Mouse (Mus musculus) hindbrain, embryonic 11.5 days (tissue): Measurements from ENCODE around the gene Evl. TPM values are rescaled to one million over a fixed set of nuclear protein-coding genes. Genes with fewer than 3 reads are reported as not detected.

Experiments used
- ATAC-seq: fragments of 200-750 bp; cut with Nextera tagmentation; 2 replicates; pipeline ENCODE4 v1.8.0; 2017; ENCODE audit warnings: mild to moderate bottlenecking, moderate TSS enrichment, moderate library complexity; ENCODE audit not compliant: low FRiP score
- DNase-seq: peaks from one replicate; pipeline ENCODE4 v3.0.0-alpha.2; 2015; ENCODE audit warnings: low spot score
- H3K27ac ChIP-seq: fragments of 300-500 bp; sonication (generic); 2 replicates; pipeline ENCODE4 v1.5.1; 2014; ENCODE audit warnings: mild to moderate bottlenecking, low read depth, low read length
- H3K27me3 ChIP-seq: fragments of 300-500 bp; sonication (generic); 2 replicates; pipeline ENCODE4 v1.6.1; 2014; ENCODE audit warnings: mild to moderate bottlenecking, low read length, moderate library complexity, mixed read lengths; ENCODE audit not compliant: control insufficient read depth, insufficient read depth
- H3K36me3 ChIP-seq: fragments of 300-500 bp; sonication (generic); 2 replicates; pipeline ENCODE4 v1.6.1; 2014; ENCODE audit warnings: mild to moderate bottlenecking, low read length, moderate library complexity, mixed read lengths; ENCODE audit not compliant: control insufficient read depth, insufficient read depth
- H3K4me1 ChIP-seq: fragments of 300-500 bp; sonication (generic); replicated peaks from 2 replicates; pipeline ENCODE4 v1.6.1; 2014; ENCODE audit warnings: low read length, mixed read lengths; ENCODE audit not compliant: control insufficient read depth, insufficient read depth
- H3K4me2 ChIP-seq: fragments of 300-500 bp; sonication (generic); replicated peaks from 2 replicates; pipeline ENCODE4 v1.6.1; 2014; ENCODE audit warnings: mild to moderate bottlenecking, low read depth, low read length
- H3K4me3 ChIP-seq: fragments of 300-500 bp; sonication (generic); 2 replicates; pipeline ENCODE4 v1.5.1; 2014; ENCODE audit warnings: low read depth, low read length
- H3K9ac ChIP-seq: fragments of 300-500 bp; sonication (generic); 2 replicates; pipeline ENCODE4 v1.6.1; 2014; ENCODE audit warnings: low read depth, low read length
- H3K9me3 ChIP-seq: fragments of 300-500 bp; sonication (generic); 2 replicates; pipeline ENCODE4 v1.6.1; 2016; ENCODE audit warnings: low read length; ENCODE audit not compliant: control insufficient read depth
- WGBS: fragments of 180-500 bp; shearing (Covaris S2); extraction: QIAGEN DNeasy Blood & Tissue Kit; methylation state at CpG from one replicate; pipeline ENCODE4 v1.1.7; 2014; 5-methylcytosine and 5-hydroxymethylcytosine counted together
- microRNA counts: library from miRNA; unstranded; fragments of <30 nt; microRNA quantifications from one replicate; lab custom pipeline; 2015
- polyA plus RNA-seq: library from polyadenylated mRNA; unstranded; fragments of >200 nt; fragmentation: Nextera tagmentation; extraction: Ambion mirVana; gene quantifications from 2 replicates; pipeline ENCODE4 v1.2.1, GENCODE M21; 2014

Evl gene
- polyA plus RNA-seq, 1 experiment from 2014 or later: 109 TPM

- H3K4me2 ChIP-seq: no peak overlapping the region
- H3K9me3 ChIP-seq: no peaks in the 10 kb centered on the region
- H3K36me3 ChIP-seq: no peaks in the 10 kb centered on the region
- no peak overlapping the region for H3K27ac ChIP-seq
- H3K4me1 ChIP-seq: no peaks in the 10 kb centered on the region
- DNase-seq (no peak), ATAC-seq (no peak)
- 80% methylated on average over 5 of the region's 5 CpGs for WGBS
- H3K27me3 ChIP-seq: no peaks in the 10 kb centered on the region
- H3K9ac ChIP-seq: no peak overlapping the region
- H3K4me3 ChIP-seq: no peak overlapping the region
These were observed 161.3 kb downstream of the Evl start for GRCm38 (mm10) chr12:108715854-108716253.

- Histone ChIP-seq H3K9me3 (no peaks in the 10 kb centered on the region), H3K27ac (no peak overlapping the region), H3K9ac (no peak overlapping the region), H3K4me1 (no peaks in the 10 kb centered on the region), H3K36me3 (no peaks in the 10 kb centered on the region), H3K4me2 (no peak overlapping the region), H3K4me3 (no peak overlapping the region), H3K27me3 (no peaks in the 10 kb centered on the region)
- DNase-seq: no peak
- no peak for ATAC-seq
- WGBS: 84% methylated on average over 3 of the region's 3 CpGs
These were observed 164.0 kb downstream of the Evl start for GRCm38 (mm10) chr12:108718485-108718884.

GRCm38 (mm10) chr12:108722464-108722863 lies 167.9 kb downstream of the Evl start:
- Histone ChIP-seq H3K4me1 (no peaks in the 10 kb centered on the region), H3K4me2 (no peak overlapping the region), H3K4me3 (no peak overlapping the region), H3K9me3 (no peaks in the 10 kb centered on the region), H3K36me3 (no peaks in the 10 kb centered on the region), H3K27ac (no peak overlapping the region), H3K9ac (no peak overlapping the region), H3K27me3 (no peaks in the 10 kb centered on the region)
- WGBS: 96% methylated on average over 4 of the region's 4 CpGs
- ATAC-seq (no peak), DNase-seq (no peak)

GRCm38 (mm10) chr12:108723841-108724240 lies 169.3 kb downstream of the Evl start:
- Histone ChIP-seq H3K36me3 (no peaks in the 10 kb centered on the region), H3K4me3 (no peak overlapping the region), H3K4me1 (no peaks in the 10 kb centered on the region), H3K9me3 (no peaks in the 10 kb centered on the region), H3K9ac (no peak overlapping the region), H3K27ac (no peak overlapping the region), H3K4me2 (no peak overlapping the region), H3K27me3 (no peaks in the 10 kb centered on the region)
- WGBS: 84% methylated on average over 3 of the region's 3 CpGs
- DNase-seq (no peak), ATAC-seq (no peak)

GRCm38 (mm10) chr12:108734386-108734785 lies 179.9 kb downstream of the Evl start:
- Histone ChIP-seq H3K9me3 (no peaks in the 10 kb centered on the region), H3K4me1 (no peaks in the 10 kb centered on the region), H3K9ac (no peak overlapping the region), H3K36me3 (no peaks in the 10 kb centered on the region), H3K27ac (no peak overlapping the region), H3K27me3 (no peaks in the 10 kb centered on the region), H3K4me2 (no peak overlapping the region), H3K4me3 (no peak overlapping the region)
- DNase-seq (no peak), ATAC-seq (no peak)
- WGBS: 91% methylated on average over 2 of the region's 2 CpGs

- 92% methylated on average over 7 of the region's 7 CpGs for WGBS
- Histone ChIP-seq H3K4me3 (no peak overlapping the region), H3K9me3 (no peaks in the 10 kb centered on the region), H3K27me3 (no peaks in the 10 kb centered on the region), H3K4me2 (no peak overlapping the region), H3K36me3 (no peaks in the 10 kb centered on the region), H3K9ac (no peak overlapping the region), H3K4me1 (no peaks in the 10 kb centered on the region), H3K27ac (no peak overlapping the region)
- ATAC-seq (no peak), DNase-seq (no peak)
These were observed 183.3 kb downstream of the Evl start for GRCm38 (mm10) chr12:108737838-108738237.

MicroRNAs encoded within 50 kb of the gene (microRNA counts, 519-probe panel; counts per million panel counts)
- 5,022 counts per million, percentile 67 among the panel's probes with 10 or more counts for microRNA mmu-miR-342-3p (lab: Ali Mortazavi, UCI)
- not detected for microRNA mmu-miR-342-5p (lab: Ali Mortazavi, UCI)

Other genes with a start within 250 kb of the Evl start
- 1.2 and 1.8 TPM in 2 replicates for gene Hhipl1, start 248.4 kb upstream of the Evl start, polyA plus RNA-seq
- 11.0 and 11.7 TPM in 2 replicates for gene Cyp46a1, start 220.3 kb upstream of the Evl start, polyA plus RNA-seq
- gene Eml1, start 183.8 kb upstream of the Evl start, polyA plus RNA-seq: 91.3 and 107 TPM in 2 replicates
- gene Degs2, start 147.6 kb downstream of the Evl start, polyA plus RNA-seq: 0.59 and 2.7 TPM in 2 replicates
- gene Yy1, start 238.3 kb downstream of the Evl start, polyA plus RNA-seq: 17.4 and 21.1 TPM in 2 replicates